In genomic region chr14:13578101-13578500, GRCm38 (mm10) we compare ENCODE assay signal across 17 mouse cellular contexts.
"Had no signal": no experiment of that assay in that cellular context is flagged by ENCODE, and none has a peak within 500 bp of the region (broad histone marks: within the 10 kb centered on the region; RNA-seq: fewer than 3 reads in every experiment).

No protein-coding gene starts in this region.

- H3K27ac ChIP-seq: limb, embryonic 10.5 days; limb, embryonic 13.5 days; liver, embryonic 12.5 days; liver, embryonic 15.5 days; lung, embryonic 15.5 days had no signal

- H3K4me2 ChIP-seq: limb, embryonic 13.5 days; liver, embryonic 12.5 days; liver, embryonic 15.5 days; lung, embryonic 15.5 days; midbrain, embryonic 11.5 days had no signal

- H3K9ac ChIP-seq: limb, embryonic 13.5 days; liver, embryonic 12.5 days; liver, embryonic 15.5 days; lung, embryonic 15.5 days had no signal

- H3K4me3 ChIP-seq: limb, embryonic 10.5 days; limb, embryonic 13.5 days; liver, embryonic 12.5 days; liver, embryonic 15.5 days; lung, embryonic 15.5 days; megakaryocyte, embryonic 14.5 days had no signal

- ATAC-seq: liver, embryonic 12.5 days had no signal

- DNase-seq: kidney, adult 2 months; kidney, postnatal 10 days; kidney, postnatal 36 days; liver; lung, adult 18-20 months; lung, postnatal 10 days; lung, postnatal 36 days; midbrain, embryonic 14.5 days; thymus, adult 18-20 months; thymus, postnatal 36 days had no signal

- H3K9me3 ChIP-seq: limb, embryonic 10.5 days; limb, embryonic 13.5 days; liver, embryonic 12.5 days; liver, embryonic 15.5 days; lung, embryonic 15.5 days; megakaryocyte, embryonic 14.5 days had no signal

- H3K4me1 ChIP-seq: limb, embryonic 10.5 days; limb, embryonic 13.5 days; liver, embryonic 12.5 days; liver, embryonic 15.5 days; lung, embryonic 15.5 days; megakaryocyte, embryonic 14.5 days had no signal

- H3K36me3 ChIP-seq: limb, embryonic 10.5 days; limb, embryonic 13.5 days; liver, embryonic 12.5 days; liver, embryonic 15.5 days; lung, embryonic 15.5 days had no signal

- H3K27me3 ChIP-seq: limb, embryonic 13.5 days; liver, embryonic 12.5 days; liver, embryonic 15.5 days; lung, embryonic 15.5 days; megakaryocyte, embryonic 14.5 days had no signal
